Mouse (Mus musculus) left cerebral cortex, adult 9 months (tissue): Measurements from ENCODE around the gene Tbc1d8.

Source experiments
- DNase-seq, 2 experiments: peaks; one replicate each; pipeline ENCODE4 v3.0.0; 2022; ENCODE audit warnings: low spot score in 2 of 2

Tbc1d8 gene

DNA sequence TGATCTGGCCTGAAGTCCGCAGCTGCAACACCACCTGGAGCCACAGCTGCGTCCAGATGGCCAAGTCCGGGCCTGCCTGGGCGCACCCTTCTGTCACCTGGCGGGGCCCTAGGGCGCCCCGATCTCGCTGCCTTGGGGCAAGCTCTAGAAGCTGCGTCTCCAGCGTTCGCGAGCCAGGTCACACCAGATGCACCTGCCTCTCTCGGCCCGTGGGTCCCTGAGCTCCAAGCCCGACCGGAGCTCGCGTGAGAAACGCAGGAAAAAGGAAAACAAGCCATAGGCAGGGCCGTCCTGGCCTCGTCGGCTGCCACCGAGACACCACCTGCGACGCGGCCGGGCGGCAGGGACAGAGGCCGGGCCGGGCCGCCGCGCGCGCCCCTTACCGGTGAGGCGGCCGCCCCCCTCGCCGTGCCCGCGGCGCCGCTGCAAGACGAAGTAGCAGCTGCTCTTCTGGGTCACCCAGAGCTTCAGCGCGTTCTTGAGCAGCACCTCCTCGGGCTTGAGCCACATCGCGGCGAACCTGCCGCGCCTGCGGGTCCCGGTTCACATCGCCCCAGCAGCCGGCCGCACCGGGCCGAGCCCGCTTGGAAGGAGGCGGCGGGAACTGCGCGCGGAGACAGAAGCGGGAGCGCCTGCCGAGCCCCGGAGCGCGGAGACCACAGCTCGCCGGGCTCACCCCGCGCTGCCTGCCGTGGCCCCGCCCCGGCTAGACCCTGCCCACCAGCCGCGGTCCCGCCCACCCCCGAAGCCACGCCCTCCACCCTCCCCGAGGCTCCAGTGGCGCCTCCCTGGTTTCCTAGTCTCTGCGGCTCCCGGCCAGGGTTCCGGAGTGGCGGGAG lies at the start of gene Tbc1d8:
TSS of gene Tbc1d8 (minus strand) at position 699 of the 839 bp plus-strand sequence.
- peak; percentile 56 to 78 for DNase-seq

DNA sequence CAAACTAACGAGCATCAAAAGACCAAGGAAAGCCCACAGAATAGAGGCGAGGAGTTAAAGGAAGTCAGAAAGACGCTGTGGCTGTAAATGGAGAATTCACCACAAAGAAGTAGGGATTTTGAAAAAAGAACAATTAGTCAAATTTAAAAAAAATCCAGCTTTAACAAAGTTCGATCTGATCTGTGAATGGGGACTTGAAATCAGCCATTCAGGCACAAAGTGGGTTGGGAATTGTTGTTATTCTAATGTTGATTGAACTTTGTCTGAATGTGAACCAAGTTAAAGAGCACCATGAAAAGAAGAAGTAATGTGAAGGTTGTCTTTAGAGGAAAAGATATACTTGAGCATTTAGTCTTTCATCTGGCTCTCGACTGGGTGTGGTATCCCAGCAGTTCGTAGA lies 49.8 kb upstream of the Tbc1d8 start:
- DNase-seq, result no peak

DNA sequence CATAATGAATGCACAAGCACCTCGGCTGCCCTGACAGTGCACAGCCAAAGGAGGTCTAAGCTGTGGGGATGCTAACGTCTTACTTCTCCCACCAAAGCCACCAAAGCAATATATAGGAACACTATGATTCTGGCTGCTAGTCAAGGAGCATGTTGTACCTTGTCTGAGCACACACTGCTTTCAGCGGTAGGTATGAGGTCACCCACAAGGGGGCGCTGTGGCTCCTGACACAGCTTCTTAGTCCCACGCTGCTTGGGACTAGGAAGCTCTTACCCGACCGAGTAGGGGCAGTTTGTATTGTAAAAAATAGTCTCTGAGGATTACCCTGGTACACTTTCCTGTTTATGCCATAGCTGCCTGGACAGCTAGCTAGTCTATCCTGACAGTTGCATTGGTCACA lies 48.9 kb upstream of the Tbc1d8 start:
- DNase-seq, result peak in 1 of 2 experiments; percentile 70

DNA sequence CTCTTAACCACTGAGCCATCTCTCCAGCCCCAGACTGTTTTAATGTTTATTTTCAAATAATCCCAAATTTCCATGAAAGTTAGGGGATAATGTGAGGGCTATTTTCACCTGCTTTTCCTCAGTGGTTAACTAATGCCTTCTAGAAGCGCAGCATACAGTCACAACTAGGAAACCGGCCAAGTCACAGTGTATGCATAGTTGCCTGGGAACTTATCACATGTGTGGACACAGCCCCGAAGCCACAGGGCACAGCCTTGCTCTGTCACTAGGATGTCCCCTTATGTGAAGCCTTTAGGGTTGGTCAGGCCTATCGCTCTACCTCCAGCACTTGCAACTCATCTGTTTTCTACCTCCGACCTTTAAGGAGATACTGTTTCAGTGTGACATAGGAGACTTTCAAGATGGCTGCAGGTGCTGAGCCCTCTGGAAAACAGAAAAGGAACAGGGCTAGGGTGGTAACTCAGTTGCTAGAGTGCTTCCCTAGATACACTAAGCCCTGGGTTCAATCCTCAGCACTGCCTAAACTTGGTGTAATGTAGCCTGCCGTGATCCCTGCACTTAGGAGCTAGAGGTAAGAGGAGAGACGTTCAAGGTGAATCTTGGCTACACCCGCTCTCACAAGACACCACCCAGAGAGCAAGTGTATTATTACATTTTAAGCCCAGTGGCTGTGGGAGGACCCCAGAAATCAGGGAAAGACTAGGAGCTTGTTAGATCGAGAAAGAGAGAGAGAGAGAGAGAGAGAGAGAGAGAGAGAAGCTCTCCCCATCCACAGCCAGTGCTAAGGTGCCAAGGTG lies 48.0 kb upstream of the Tbc1d8 start:
- no peak for DNase-seq

- no peak for DNase-seq
Observed at GRCm38 (mm10) chr1:39525763-39526162, 47.2 kb upstream of the Tbc1d8 start.

- peak in 1 of 2 experiments; percentile 46 for DNase-seq
Observed at GRCm38 (mm10) chr1:39522519-39522918, 44.0 kb upstream of the Tbc1d8 start.

DNA sequence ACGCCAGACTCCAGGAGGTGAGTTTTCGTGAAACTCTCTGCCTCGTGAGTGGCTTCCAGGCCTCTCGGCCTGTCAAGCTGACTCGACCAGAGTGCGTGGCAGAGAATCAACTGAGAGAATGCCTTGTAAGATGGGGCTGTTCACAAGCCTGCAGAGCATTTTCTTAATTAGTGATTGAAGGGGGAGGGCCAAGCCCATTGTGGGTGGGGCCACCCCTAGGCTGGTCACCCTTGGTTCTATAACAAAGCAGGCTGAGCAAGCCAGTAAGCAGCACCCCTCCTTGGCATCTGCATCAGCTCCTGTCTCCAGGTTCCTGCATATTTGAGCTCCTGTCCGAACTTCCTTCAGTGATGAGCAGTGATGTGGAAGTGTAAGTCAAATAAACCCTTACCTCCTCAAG lies 42.8 kb upstream of the Tbc1d8 start:
- no peak for DNase-seq

- no peak for DNase-seq
Observed at GRCm38 (mm10) chr1:39515303-39515991, 36.9 kb upstream of the Tbc1d8 start.

- DNase-seq, result no peak
Observed at GRCm38 (mm10) chr1:39512183-39512582, 33.6 kb upstream of the Tbc1d8 start.

DNA sequence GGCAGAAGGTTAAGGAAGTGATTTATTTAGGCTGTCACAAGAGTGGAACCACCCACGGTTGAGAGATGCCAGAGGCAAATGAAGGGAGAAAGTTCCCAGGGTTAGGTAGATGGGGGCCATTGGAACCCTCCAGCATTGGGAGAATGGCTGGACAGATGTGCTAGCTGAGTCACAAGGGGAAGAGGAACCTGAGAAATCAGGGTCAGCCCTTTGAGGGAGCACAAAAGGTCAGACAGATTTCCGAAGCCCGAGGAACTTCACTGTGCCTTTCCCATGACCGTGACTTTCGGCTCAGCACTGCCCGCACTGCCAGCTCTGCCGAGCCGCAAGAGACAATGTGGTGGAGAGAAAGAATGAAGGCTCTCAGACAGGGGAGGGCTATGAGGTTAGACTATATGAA lies 33.2 kb upstream of the Tbc1d8 start:
- no peak for DNase-seq

DNA sequence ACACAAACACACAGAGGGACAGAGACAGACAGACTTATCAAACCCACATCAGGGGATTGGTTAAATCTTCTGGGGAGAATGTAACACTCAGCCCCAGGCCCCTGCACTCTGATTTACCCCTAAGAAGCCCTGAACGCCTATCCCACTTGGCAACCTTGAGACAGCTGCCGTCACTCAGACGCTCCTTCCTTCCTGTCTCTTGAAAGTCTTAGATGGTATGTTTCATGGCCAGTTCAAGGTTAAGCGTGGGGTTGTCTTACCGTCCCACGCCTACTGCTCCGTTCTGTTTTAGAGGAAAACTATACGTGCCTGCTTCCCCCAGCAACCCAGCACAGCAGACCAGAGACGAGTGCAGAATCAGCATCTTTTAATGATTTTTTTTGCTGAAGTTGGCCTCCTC lies 27.0 kb upstream of the Tbc1d8 start:
- no peak for DNase-seq

- peak in 1 of 2 experiments; percentile 51 for DNase-seq
Observed at GRCm38 (mm10) chr1:39504261-39504660, 25.7 kb upstream of the Tbc1d8 start.

- peak in 1 of 2 experiments; percentile 24 for DNase-seq
Observed at GRCm38 (mm10) chr1:39502817-39503633, 24.5 kb upstream of the Tbc1d8 start.

DNA sequence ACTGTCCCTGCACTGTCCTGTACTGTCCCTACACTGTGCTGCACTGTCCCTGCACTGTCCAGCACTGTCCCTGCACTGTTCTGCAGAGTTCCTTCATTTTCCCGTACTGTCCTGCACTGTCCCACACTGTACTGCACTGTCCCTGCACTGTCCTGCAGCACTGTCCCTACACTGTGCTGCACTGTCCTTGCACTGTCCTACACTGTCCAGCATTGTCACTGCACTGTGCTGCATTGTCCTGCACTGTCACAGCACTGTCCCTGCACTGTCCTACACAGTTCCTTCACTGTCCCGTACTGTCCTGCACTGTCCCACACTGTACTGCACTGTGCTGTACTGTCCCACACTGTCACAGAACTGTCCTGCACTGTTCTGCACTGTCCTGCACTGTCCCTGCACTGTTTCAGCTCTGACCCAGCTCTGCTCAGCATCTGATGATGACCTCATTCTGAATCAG lies 21.0 kb upstream of the Tbc1d8 start:
- DNase-seq, result no peak

- no peak for DNase-seq
Observed at GRCm38 (mm10) chr1:39497748-39498147, 19.2 kb upstream of the Tbc1d8 start.

GRCm38 (mm10) chr1:39496995-39497394 lies 18.4 kb upstream of the Tbc1d8 start:
- DNase-seq, result no peak

DNA sequence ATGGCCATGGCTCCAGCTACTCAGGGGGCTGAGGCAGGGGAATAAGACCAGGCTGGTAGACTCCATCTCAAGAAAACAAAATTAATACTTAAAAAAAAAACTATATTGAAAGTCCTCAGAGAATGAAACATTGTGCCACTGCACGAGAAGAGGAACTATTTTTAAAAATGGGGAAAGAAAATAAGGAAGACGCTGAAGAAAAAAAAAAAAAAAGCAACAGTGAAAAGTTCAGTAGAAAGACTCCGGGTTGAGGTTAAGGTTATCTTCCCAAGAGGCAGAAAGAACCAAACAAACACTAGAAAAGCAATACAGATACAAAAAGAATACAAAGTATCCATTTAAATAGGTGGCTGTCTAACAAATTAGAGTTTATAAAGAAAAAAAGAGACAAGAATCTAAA lies 15.1 kb upstream of the Tbc1d8 start:
- no peak for DNase-seq

DNA sequence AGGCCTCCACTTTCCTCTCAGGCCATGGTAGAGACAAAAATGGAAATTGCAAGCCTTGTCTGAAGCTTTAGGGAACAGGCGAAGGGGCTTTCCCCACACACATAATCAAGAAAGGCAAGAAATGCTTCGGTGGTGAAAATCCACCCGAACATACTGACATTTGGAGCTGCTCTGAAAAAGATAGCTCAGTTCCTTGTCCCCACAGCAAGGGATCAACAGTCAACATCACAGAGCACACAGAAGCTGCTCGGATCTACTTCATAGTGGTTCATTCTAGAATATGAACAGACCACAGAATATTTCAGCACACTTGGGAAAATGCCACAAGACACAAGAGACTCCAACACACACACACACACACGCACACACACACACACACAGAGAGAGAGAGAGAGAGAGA lies 14.6 kb upstream of the Tbc1d8 start:
- no peak for DNase-seq

- no peak for DNase-seq
Observed at GRCm38 (mm10) chr1:39487370-39487769, 8.8 kb upstream of the Tbc1d8 start.

DNA sequence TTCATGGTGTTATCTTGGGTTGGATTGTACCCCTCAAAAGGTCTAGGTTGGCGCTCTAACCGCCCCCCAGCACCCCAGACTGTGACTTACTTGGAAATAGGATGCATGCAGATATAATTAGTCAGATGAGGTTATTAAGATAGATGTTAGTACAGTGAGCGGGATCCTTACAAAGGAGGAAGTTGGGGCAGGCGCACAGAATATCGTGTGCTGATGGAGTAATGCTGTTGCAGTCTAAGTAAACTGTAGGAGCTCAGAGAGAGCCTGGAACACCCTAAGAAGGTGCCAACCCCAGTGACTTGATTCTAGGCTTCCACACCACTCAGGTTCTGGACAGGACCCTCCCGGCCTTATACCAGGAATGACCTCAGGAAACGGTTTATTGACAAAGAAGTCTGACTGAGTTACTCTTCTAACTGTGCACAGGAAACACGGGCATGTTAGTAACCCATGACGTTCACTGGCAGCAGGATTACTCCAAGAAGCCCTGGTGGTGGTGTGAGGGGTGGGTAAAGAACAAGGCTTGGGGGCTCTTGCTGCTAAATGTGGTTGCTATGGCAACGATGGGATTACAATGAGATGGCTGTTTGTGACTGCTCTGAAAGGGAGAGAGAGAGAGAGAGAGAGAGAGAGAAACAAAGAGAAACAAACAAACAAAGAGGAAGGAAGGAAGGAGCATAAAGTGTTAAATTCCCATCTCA lies 3.7 kb upstream of the Tbc1d8 start:
- no peak for DNase-seq

DNA sequence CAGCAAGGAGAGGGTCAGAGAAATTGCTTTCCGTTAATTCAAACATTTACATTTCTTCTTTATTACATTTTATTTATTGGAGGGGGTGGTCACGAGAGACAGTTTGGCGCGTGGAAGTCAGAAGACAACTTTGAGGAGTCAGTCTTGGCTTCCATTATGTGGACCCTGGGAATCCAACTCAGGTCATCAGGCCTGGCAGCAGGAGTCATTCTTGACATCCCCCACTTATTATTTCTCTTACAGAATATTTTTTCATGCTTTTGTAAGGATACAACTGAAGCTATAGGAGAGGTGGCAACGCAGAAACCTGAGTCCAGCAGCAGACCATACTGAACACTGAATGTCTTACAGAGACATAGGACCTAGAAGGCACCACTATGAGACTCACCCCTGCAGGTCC lies 699 bp upstream of the Tbc1d8 start:
- no peak for DNase-seq
